Mouse (Mus musculus) hindbrain, embryonic 15.5 days (tissue): Measurements from ENCODE around the gene Cyfip2. TPM values are rescaled to one million over a fixed set of nuclear protein-coding genes. Genes with fewer than 3 reads are reported as not detected.

ENCODE experiments used
- ATAC-seq: fragments of 200-750 bp; cut with Nextera tagmentation; 2 replicates; pipeline ENCODE4 v1.8.0; 2017; ENCODE audit warnings: low read depth, moderate number of reproducible peaks, moderate TSS enrichment; ENCODE audit not compliant: low FRiP score
- H3K27ac ChIP-seq: fragments of 300-500 bp; sonication (generic); replicated peaks from 2 replicates; pipeline ENCODE4 v1.5.1; 2015; ENCODE audit warnings: mild to moderate bottlenecking, inconsistent platforms
- H3K27me3 ChIP-seq: fragments of 300-500 bp; sonication (generic); 2 replicates; pipeline ENCODE4 v1.6.1; 2015; ENCODE audit warnings: control low read depth, inconsistent platforms
- H3K36me3 ChIP-seq: fragments of 300-500 bp; sonication (generic); 2 replicates; pipeline ENCODE4 v1.6.1; 2015; ENCODE audit warnings: control low read depth, inconsistent platforms
- H3K4me1 ChIP-seq: fragments of 300-500 bp; sonication (generic); replicated peaks from 2 replicates; pipeline ENCODE4 v1.6.1; 2015; ENCODE audit warnings: control low read depth, inconsistent platforms
- H3K4me2 ChIP-seq: fragments of 300-500 bp; sonication (generic); 2 replicates; pipeline ENCODE4 v1.6.1; 2015; ENCODE audit warnings: moderate library complexity, mild to moderate bottlenecking, inconsistent platforms
- H3K4me3 ChIP-seq: fragments of 300-500 bp; sonication (generic); 2 replicates; pipeline ENCODE4 v1.5.1; 2015; ENCODE audit warnings: mild to moderate bottlenecking, inconsistent platforms
- H3K9ac ChIP-seq: fragments of 300-500 bp; sonication (generic); 2 replicates; pipeline ENCODE4 v1.6.1; 2015; ENCODE audit warnings: inconsistent platforms
- H3K9me3 ChIP-seq: fragments of 300-500 bp; sonication (generic); 2 replicates; pipeline ENCODE4 v1.6.1; 2016; ENCODE audit warnings: control low read depth, inconsistent platforms
- WGBS: fragments of 180-500 bp; shearing (Covaris S2); methylation state at CpG from one replicate; pipeline ENCODE4 v1.1.7; 2015; 5-methylcytosine and 5-hydroxymethylcytosine counted together
- polyA plus RNA-seq: library from polyadenylated mRNA; unstranded; fragments of >200 nt; fragmentation: Nextera tagmentation; extraction: Ambion mirVana; gene quantifications from 2 replicates; pipeline ENCODE4 v1.2.1, GENCODE M21; 2015

Gene Cyfip2
- polyA plus RNA-seq, 1 experiment from 2014 or later = 95.4 TPM

DNA sequence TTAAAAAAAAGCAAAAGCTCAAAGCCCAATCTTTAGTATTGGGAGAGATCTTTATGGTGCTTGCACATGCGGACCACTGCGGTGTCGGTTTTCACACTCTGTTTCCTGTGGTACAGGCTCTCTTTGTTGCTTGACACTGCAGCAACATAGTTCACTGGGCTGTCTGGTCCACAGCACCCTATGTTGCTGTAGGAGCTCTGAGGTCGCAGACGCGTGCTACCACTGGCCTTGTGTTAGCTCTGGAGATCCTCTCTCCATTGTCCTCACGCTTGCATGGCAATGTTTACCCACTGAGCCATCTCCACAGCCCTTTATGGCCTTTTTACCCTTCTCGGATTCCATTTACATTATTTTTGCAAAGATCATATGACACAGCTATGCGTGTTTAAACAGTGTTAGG is 43.3 kb downstream of the Cyfip2 start:
- no peaks in the 10 kb centered on the region for H3K27me3 ChIP-seq
- no peaks in the 10 kb centered on the region for H3K9me3 ChIP-seq
- 85% methylated on average over 9 of the region's 9 CpGs for WGBS
- H3K4me2 ChIP-seq = no peak overlapping the region
- no peak overlapping the region for H3K27ac ChIP-seq
- H3K9ac ChIP-seq = no peak overlapping the region
- ATAC-seq = peak; percentile 28; the same call in 1 of the 2 replicates
- H3K4me1 ChIP-seq = no peaks in the 10 kb centered on the region
- peaks cover 85% of the 10 kb centered on the region for H3K36me3 ChIP-seq
- H3K4me3 ChIP-seq = no peak overlapping the region

DNA sequence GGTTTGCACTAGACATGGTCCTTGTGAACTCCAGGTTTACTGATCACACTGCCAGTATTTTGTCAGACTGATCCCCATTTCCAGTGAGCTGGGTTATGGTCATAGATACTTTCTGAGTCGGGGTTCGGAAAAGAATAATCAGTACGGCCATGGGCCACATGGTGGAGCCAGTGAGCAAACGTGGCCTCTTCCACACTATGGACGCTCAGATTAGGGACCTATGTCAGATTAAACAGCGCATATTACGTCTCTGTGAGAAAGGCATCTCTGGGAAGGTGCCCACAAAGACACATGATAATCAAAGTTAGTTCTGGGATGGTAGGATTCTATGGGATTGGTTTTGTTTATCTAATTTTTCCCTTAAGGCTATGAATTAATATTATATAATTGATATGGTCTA is 43.7 kb downstream of the Cyfip2 start:
- ATAC-seq = peak; percentile 57
- WGBS = 26% methylated on average over 7 of the region's 7 CpGs
- Histone ChIP-seq H3K27me3 (no peaks in the 10 kb centered on the region), H3K4me2 (no peak overlapping the region), H3K4me3 (no peak overlapping the region), H3K9me3 (no peaks in the 10 kb centered on the region), H3K27ac (no peak overlapping the region), H3K4me1 (no peaks in the 10 kb centered on the region), H3K36me3 (peaks cover 85% of the 10 kb centered on the region), H3K9ac (no peak overlapping the region)

DNA sequence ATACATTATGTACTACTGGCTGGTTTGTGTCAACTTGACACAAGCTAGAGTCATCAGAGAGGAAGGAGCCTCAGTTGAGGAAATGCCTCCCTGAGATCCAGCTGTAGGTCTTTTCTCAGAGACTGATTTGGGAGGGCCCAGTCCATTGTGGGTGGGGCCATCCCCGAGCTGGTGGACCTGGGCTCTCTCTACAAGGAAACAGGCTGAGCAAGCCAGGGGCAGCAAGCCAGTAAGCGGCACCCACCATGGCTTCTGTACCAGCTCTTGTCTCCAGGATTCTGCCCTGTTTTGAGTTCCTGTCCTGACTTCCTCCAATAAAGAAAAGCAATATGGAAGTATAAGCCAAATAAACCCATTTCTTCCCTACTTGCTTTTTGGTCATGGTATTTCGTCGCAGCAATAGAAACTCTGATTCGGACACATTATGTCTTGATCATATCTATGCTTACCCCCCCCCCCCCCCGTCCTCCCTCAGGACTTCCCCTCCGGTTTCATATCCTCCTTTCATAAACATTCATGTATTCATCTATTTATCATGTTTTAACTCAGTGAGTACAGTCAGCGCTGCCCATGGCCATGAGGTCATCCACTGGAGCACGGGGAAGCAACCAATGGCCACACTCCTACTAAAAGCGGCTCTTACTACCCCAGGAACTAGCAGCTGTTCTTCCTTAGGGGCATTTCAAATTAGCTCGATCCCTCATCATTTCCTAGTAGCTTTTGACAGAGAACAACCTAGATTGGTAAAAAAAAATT is 47.5 kb downstream of the Cyfip2 start:
- Histone ChIP-seq H3K9ac (no peak overlapping the region), H3K4me3 (no peak overlapping the region), H3K36me3 (peaks cover 81% of the 10 kb centered on the region), H3K27ac (no peak overlapping the region), H3K27me3 (no peaks in the 10 kb centered on the region), H3K4me1 (no peaks in the 10 kb centered on the region), H3K4me2 (no peak overlapping the region), H3K9me3 (no peaks in the 10 kb centered on the region)
- ATAC-seq = no peak
- 89% methylated on average over 11 of the region's 11 CpGs for WGBS

DNA sequence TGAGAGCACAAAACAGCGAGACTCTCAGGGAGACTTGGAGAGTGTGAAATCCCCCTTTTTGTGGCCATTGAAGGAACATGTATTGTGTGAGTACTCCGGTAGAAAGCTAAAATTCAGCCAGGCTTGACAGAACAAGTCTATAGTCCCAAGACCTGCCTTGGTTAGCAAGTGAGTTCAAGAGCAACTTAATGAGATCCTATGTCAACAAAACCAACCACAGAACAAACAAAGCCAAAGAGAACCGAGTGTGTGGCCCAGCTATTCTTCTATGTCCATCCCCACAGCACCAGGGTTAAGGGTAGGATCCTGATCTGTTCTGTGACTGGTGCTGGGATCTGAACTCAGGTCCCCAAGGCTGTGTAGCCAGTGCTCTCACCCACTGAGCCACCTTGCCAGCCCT is 48.1 kb downstream of the Cyfip2 start:
- WGBS = 68% methylated on average over 3 of the region's 3 CpGs
- Histone ChIP-seq H3K9me3 (no peaks in the 10 kb centered on the region), H3K9ac (no peak overlapping the region), H3K4me3 (no peak overlapping the region), H3K4me2 (no peak overlapping the region), H3K36me3 (peaks cover 82% of the 10 kb centered on the region), H3K27ac (no peak overlapping the region), H3K4me1 (no peaks in the 10 kb centered on the region), H3K27me3 (no peaks in the 10 kb centered on the region)
- ATAC-seq = no peak

DNA sequence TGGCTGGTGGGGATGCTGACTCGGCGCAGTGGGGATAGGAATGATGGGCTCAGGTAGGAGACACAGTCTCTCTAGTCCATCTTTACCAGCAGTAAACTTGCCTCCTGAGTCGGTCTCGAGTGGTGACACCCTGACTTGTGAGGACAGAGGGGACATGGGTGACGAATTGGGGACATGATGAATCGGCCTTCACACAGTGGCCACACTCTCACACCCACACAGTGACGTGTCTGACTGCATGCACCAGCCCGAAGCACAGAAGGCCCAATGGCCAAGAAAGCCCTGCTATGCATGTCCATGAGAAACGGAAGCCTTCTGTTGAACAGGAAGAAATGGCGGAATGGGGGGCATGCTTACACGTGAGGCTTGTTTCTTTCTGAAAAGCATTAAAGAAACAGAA is 49.4 kb downstream of the Cyfip2 start:
- Histone ChIP-seq H3K27me3 (no peaks in the 10 kb centered on the region), H3K9me3 (no peaks in the 10 kb centered on the region), H3K36me3 (peaks cover 88% of the 10 kb centered on the region), H3K4me2 (no peak overlapping the region), H3K4me1 (no peaks in the 10 kb centered on the region), H3K9ac (no peak overlapping the region), H3K27ac (no peak overlapping the region), H3K4me3 (no peak overlapping the region)
- ATAC-seq = no peak
- WGBS = 95% methylated on average over 11 of the region's 11 CpGs

DNA sequence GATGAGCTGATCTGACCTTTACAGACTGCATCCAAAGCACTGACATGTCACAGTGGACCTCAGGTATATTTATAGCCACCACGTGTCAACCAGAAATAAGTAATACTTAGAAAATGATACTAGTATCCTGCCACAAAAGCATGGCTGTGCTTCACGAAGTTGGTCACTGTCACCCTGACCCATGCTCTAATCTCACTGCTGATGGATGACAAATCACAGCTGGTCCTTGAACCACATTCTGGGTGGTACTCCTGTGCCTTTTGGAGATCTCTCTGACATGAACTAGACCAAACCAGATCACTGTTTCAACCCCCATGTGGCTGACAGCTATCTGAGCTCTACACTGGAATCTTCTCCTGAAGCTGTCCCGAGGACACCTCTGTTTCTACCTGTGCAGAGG is 49.8 kb downstream of the Cyfip2 start:
- no peak overlapping the region for H3K9ac ChIP-seq
- WGBS = 84% methylated on average over 3 of the region's 3 CpGs
- H3K9me3 ChIP-seq = no peaks in the 10 kb centered on the region
- no peak overlapping the region for H3K4me2 ChIP-seq
- H3K36me3 ChIP-seq = peaks cover 88% of the 10 kb centered on the region
- H3K4me3 ChIP-seq = no peak overlapping the region
- no peak overlapping the region for H3K27ac ChIP-seq
- H3K27me3 ChIP-seq = no peaks in the 10 kb centered on the region
- no peaks in the 10 kb centered on the region for H3K4me1 ChIP-seq
- ATAC-seq = no peak; the same call in 1 of the 2 replicates

DNA sequence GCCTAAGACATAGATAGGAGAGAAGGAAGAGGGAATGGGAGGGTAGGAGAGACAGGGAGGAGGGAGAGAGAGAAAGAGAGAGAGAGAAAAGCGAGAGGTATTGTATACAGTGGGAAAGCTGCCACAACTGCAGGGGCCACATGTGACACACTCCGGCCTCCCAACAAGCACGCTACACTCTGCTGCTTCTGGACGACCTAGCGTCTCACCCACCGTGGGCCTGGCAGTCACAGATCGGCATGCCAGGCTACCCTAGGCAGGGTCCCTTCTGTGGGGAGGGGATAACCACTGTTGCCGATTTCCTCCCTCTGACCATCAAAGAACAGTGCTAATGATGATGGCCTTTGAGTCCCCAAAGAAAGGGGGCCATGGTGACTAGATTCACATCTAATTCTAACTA is 53.9 kb downstream of the Cyfip2 start:
- no peak overlapping the region for H3K9ac ChIP-seq
- H3K4me3 ChIP-seq = no peak overlapping the region
- 94% methylated on average over 8 of the region's 8 CpGs for WGBS
- no peak overlapping the region for H3K4me2 ChIP-seq
- no peaks in the 10 kb centered on the region for H3K27me3 ChIP-seq
- no peaks in the 10 kb centered on the region for H3K4me1 ChIP-seq
- no peak for ATAC-seq
- H3K9me3 ChIP-seq = no peaks in the 10 kb centered on the region
- H3K36me3 ChIP-seq = peaks cover 81% of the 10 kb centered on the region
- no peak overlapping the region for H3K27ac ChIP-seq

DNA sequence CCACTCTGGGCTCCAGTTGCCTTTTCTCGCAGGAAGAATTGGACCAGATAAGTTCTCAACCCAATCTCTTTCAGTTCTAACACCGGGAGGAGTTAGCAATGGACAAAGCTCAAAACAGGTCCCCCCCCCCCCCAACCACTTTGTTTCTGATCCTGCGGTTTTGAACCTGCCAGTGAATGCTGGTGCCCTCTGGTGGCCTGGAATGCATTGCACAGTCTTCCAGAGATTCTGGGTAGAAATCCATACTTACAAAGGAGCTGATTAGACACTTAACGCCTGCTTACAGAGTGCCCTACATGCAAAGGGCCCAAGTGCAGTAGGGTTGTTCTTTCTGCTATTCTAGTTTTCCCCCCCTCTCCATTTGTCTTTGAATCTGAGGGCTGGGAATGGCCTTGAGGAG is 54.5 kb downstream of the Cyfip2 start:
- Histone ChIP-seq H3K9me3 (no peaks in the 10 kb centered on the region), H3K9ac (no peak overlapping the region), H3K27me3 (no peaks in the 10 kb centered on the region), H3K4me1 (no peaks in the 10 kb centered on the region), H3K36me3 (peaks cover 82% of the 10 kb centered on the region), H3K4me3 (no peak overlapping the region), H3K27ac (no peak overlapping the region), H3K4me2 (no peak overlapping the region)
- WGBS = 77% methylated on average over 4 of the region's 4 CpGs
- ATAC-seq = no peak

DNA sequence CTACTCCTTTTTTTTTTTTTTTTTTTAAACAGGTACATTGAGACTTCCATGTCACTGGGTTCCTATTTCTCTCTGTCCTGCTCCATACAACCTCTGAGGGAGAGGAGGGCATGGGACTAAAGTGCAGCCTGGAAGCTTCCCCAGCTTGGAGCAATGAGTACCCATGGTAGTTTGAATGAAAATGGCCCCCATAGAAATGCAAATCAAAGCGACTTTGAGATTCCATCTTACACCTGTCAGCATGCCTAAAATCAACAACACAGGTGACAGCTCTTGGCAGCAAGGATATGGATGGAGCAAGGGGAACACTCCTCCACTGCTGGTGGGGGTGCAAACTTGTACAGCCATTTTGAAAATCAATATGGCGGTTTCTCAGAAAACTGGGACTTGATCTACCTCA is 57.4 kb downstream of the Cyfip2 start:
- H3K27ac ChIP-seq = no peak overlapping the region
- no peaks in the 10 kb centered on the region for H3K27me3 ChIP-seq
- 88% methylated on average over 2 of the region's 2 CpGs for WGBS
- no peaks in the 10 kb centered on the region for H3K4me1 ChIP-seq
- H3K4me3 ChIP-seq = no peak overlapping the region
- H3K9ac ChIP-seq = no peak overlapping the region
- H3K4me2 ChIP-seq = no peak overlapping the region
- no peak for ATAC-seq
- H3K36me3 ChIP-seq = peaks cover 78% of the 10 kb centered on the region
- no peaks in the 10 kb centered on the region for H3K9me3 ChIP-seq

DNA sequence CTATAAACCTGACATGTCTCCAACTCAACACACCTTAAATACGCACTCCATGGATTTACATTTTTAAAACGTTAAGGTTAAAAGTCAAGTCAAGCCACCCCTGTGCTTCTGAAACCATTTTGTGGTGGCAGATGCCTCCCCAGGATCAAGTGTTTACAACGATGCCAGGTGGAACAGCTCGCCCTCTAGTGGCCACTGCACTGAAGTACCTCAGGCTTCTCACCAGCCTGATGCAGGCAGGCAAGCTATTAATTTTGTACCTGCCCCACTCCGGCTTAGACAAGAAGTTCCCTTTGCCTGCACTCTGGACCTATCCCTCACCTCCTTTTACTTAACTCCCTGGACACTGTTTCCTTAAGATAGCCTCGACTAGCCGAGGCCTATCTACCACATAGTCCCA is 60.7 kb downstream of the Cyfip2 start:
- Histone ChIP-seq H3K4me2 (no peak overlapping the region), H3K4me3 (no peak overlapping the region), H3K9me3 (no peaks in the 10 kb centered on the region), H3K27ac (no peak overlapping the region), H3K27me3 (no peaks in the 10 kb centered on the region), H3K4me1 (no peaks in the 10 kb centered on the region), H3K36me3 (peaks cover 78% of the 10 kb centered on the region), H3K9ac (no peak overlapping the region)
- 0 out of 2 replicates have a peak, but pooled peaks have one; percentile 31 for ATAC-seq
- 34% methylated on average over 7 of the region's 7 CpGs for WGBS

DNA sequence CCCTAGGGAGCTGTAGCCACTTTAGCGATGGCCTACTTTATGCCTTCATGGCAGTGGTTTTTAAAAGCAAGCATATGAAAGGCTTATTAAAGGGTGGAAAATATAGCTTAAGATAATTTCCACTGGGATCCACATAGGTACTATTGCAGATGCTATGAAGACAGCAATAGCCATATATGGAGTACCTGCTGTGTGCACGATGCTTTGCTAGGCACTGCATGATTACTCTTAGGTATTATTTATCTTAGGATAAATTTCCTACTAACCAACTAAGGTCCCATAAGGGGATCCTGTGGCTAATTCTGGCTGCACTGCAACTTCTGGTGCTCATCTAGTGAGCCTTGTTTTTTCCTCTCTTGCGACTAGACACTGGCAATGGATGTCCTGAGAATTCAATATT is 64.3 kb downstream of the Cyfip2 start:
- WGBS = 80% methylated on average over 3 of the region's 3 CpGs
- no peak overlapping the region for H3K4me3 ChIP-seq
- peaks cover 72% of the 10 kb centered on the region for H3K36me3 ChIP-seq
- H3K9ac ChIP-seq = no peak overlapping the region
- peak overlapping the region; percentile 28; the same call in 1 of the 2 replicates for H3K27ac ChIP-seq
- no peak overlapping the region for H3K4me2 ChIP-seq
- no peaks in the 10 kb centered on the region for H3K9me3 ChIP-seq
- no peaks in the 10 kb centered on the region for H3K4me1 ChIP-seq
- peak; percentile 43; the same call in 1 of the 2 replicates for ATAC-seq
- H3K27me3 ChIP-seq = no peaks in the 10 kb centered on the region

DNA sequence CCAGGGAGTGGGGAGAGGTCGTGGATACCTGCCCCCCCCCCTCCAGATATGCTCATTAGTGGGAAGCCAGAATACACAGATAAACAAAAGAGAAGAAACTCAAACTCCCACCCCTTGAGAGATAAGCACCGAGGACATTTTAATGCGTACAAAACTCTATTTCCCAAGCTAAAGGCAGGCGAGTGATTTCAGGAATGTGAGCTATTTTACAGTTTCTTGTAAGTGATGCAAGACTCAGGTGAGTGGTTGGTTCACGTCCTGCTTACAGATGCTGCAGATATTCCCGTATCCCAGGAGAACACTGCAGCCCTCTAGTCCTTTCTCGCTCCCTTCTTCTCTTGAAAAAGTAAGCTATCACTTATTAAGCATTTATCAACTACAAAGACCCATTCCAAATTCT is 66.3 kb downstream of the Cyfip2 start:
- Histone ChIP-seq H3K4me1 (no peaks in the 10 kb centered on the region), H3K4me2 (no peak overlapping the region), H3K36me3 (peaks cover 69% of the 10 kb centered on the region), H3K9me3 (no peaks in the 10 kb centered on the region), H3K27ac (no peak overlapping the region), H3K9ac (no peak overlapping the region), H3K4me3 (no peak overlapping the region), H3K27me3 (no peaks in the 10 kb centered on the region)
- no peak for ATAC-seq
- 86% methylated on average over 7 of the region's 7 CpGs for WGBS

DNA sequence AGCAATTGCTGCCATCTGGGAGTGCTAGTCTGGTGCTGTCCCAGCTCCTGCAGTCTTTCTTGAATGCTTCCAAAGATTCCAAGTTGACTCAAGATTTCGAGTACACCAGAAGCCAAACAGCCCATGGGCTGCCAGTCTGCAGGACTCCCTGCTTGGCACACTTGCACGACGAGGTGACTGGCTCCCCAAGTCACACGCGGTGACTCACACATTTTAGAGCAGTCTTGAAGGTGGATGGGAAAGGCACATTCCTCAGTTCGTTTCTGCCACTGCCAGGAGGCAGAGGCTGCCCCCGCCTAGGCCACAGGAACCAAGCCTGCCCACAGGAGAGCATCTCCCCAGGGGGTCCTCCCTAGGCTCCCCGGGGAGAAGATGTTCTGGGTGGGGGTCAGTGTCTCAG is 66.7 kb downstream of the Cyfip2 start:
- peaks cover 70% of the 10 kb centered on the region for H3K36me3 ChIP-seq
- no peak overlapping the region for H3K4me3 ChIP-seq
- no peaks in the 10 kb centered on the region for H3K9me3 ChIP-seq
- WGBS = 79% methylated on average over 8 of the region's 8 CpGs
- H3K27ac ChIP-seq = no peak overlapping the region
- no peak overlapping the region for H3K9ac ChIP-seq
- no peak overlapping the region for H3K4me2 ChIP-seq
- H3K4me1 ChIP-seq = no peaks in the 10 kb centered on the region
- no peak for ATAC-seq
- H3K27me3 ChIP-seq = no peaks in the 10 kb centered on the region
